Mouse (Mus musculus): Measurements from ENCODE around the gene Stra8. TPM values are rescaled to one million over a fixed set of nuclear protein-coding genes. Genes with fewer than 3 reads are reported as not detected.

Stra8 gene
- total RNA-seq, 4 experiments from 2014 or later: not detected

Other genes starting within 250 kb of the Stra8 start
- gene Agbl3, start 139.7 kb upstream of the Stra8 start, total RNA-seq (2022): 1 to 10 TPM; 3.6 to 4.8 (median 3.8) TPM
- gene Tmem140, start 57.0 kb upstream of the Stra8 start, total RNA-seq (2022): 10 to 100 TPM; 17.8 to 27.1 (median 24.5) TPM
- gene Cyren, start 42.1 kb upstream of the Stra8 start, total RNA-seq (2022): 1 to 10 TPM; 3.7 to 4.2 (median 3.8) TPM
- gene Wdr91, start 9.3 kb upstream of the Stra8 start, total RNA-seq (2022): 10 to 100 TPM; 11.6 to 15.9 (median 13.3) TPM
- gene Slc23a4, start 68.2 kb downstream of the Stra8 start, total RNA-seq (2022): under 1 TPM in 2 of 4 experiments, not detected in 2; 0.31 to 0.32 TPM
- gene Cnot4, start 213.6 kb downstream of the Stra8 start, total RNA-seq (2022): 10 to 100 TPM; 19.6 to 23.9 (median 21.7) TPM